Mouse (Mus musculus): ENCODE data around the gene Capza1. TPM values are rescaled to one million over a fixed set of nuclear protein-coding genes. Genes with fewer than 3 reads are reported as not detected.

Gene Capza1
- total and polyA plus RNA-seq, 2 experiments from 2014 or later: 95.1 to 99.5 TPM

- no peak for TF ChIP-seq CTCF (IDR thresholded peaks at IDR 0.05; ENCODE audit: low read depth)
- ATAC-seq: no peak
Measured at GRCm38 (mm10) chr3:104773301-104773700, 91.0 kb downstream of the Capza1 start.

More at GRCm38 (mm10) chr3:104773301-104773700, 91.0 kb downstream of the Capza1 start:
- Histone ChIP-seq H3K27ac (no peak overlapping the region), H3K4me2 (ENCODE audit: low read depth, low read length) (no peak overlapping the region), H3K9ac (replicated peaks; ENCODE audit: low read length) (no peak overlapping the region), H3K36me3 (ENCODE audit: insufficient read depth, low read length) (no peaks in the 10 kb centered on the region), H3K9me3 (ENCODE audit: low read length) (no peaks in the 10 kb centered on the region), H3K4me1 (ENCODE audit: insufficient read depth, low read length) (no peaks in the 10 kb centered on the region), H3K4me3 (ENCODE audit: low read length) (no peak overlapping the region), H3K27me3 (ENCODE audit: insufficient read depth, low read length) (peaks cover 21% of the 10 kb centered on the region)
- WGBS: 82% methylated on average over 7 of the region's 7 CpGs
- no peak for DNase-seq (ENCODE audit: low spot score)

Other genes with a start within 250 kb of the Capza1 start
- 40.2 and 43.4 TPM in 2 replicates for gene Slc16a1, start 225.8 kb downstream of the Capza1 start, total RNA-seq (2014; rRNA removed)
- 21.8 and 22.6 TPM in 2 replicates for gene Slc16a1, start 225.8 kb downstream of the Capza1 start, polyA plus RNA-seq (2015; fragmentation: Nextera tagmentation; extraction: Ambion mirVana)
- 0.36 and 0.58 TPM in 2 replicates for gene Ppm1j, start 83.4 kb downstream of the Capza1 start, total RNA-seq (2014; rRNA removed)
- 0.99 and 1.9 TPM in 2 replicates for gene Ppm1j, start 83.4 kb downstream of the Capza1 start, polyA plus RNA-seq (2015; fragmentation: Nextera tagmentation; extraction: Ambion mirVana)
- 0.21 TPM in 1 of 2 replicates, not detected in the other for gene Fam19a3, start 82.7 kb downstream of the Capza1 start, total RNA-seq (2014; rRNA removed)
- not detected in 2 replicates for gene Fam19a3, start 82.7 kb downstream of the Capza1 start, polyA plus RNA-seq (2015; fragmentation: Nextera tagmentation; extraction: Ambion mirVana)
- 49.9 and 63.4 TPM in 2 replicates for gene Rhoc, start 76.1 kb downstream of the Capza1 start, total RNA-seq (2014; rRNA removed)
- 54.8 and 55.7 TPM in 2 replicates for gene Rhoc, start 76.1 kb downstream of the Capza1 start, polyA plus RNA-seq (2015; fragmentation: Nextera tagmentation; extraction: Ambion mirVana)
- 10.9 and 11.6 TPM in 2 replicates for gene Mov10, start 45.9 kb downstream of the Capza1 start, total RNA-seq (2014; rRNA removed)
- gene Mov10, start 45.9 kb downstream of the Capza1 start, polyA plus RNA-seq (2015; fragmentation: Nextera tagmentation; extraction: Ambion mirVana): 8.0 and 8.9 TPM in 2 replicates
- 18.9 and 28.9 TPM in 2 replicates for gene St7l, start 500 bp downstream of the Capza1 start, total RNA-seq (2014; rRNA removed)
- gene St7l, start 500 bp downstream of the Capza1 start, polyA plus RNA-seq (2015; fragmentation: Nextera tagmentation; extraction: Ambion mirVana): 30.3 and 31.3 TPM in 2 replicates
- gene Wnt2b, start 97.4 kb upstream of the Capza1 start, total RNA-seq (2014; rRNA removed): 1.9 and 3.2 TPM in 2 replicates
- 0.56 and 0.88 TPM in 2 replicates for gene Wnt2b, start 97.4 kb upstream of the Capza1 start, polyA plus RNA-seq (2015; fragmentation: Nextera tagmentation; extraction: Ambion mirVana)
- gene Cttnbp2nl, start 188.6 kb upstream of the Capza1 start, total RNA-seq (2014; rRNA removed): 24.9 and 27.8 TPM in 2 replicates
- 35.9 and 42.4 TPM in 2 replicates for gene Cttnbp2nl, start 188.6 kb upstream of the Capza1 start, polyA plus RNA-seq (2015; fragmentation: Nextera tagmentation; extraction: Ambion mirVana)
- gene 4930564D02Rik, start 202.3 kb upstream of the Capza1 start, total RNA-seq (2014; rRNA removed): not detected in 2 replicates
- not detected in 2 replicates for gene 4930564D02Rik, start 202.3 kb upstream of the Capza1 start, polyA plus RNA-seq (2015; fragmentation: Nextera tagmentation; extraction: Ambion mirVana)